Mouse (Mus musculus) limb, embryonic 12.5 days (tissue): ENCODE measurements around the gene Arr3. TPM values are rescaled to one million over a fixed set of nuclear protein-coding genes. Genes with fewer than 3 reads are reported as not detected.
A peak's percentile ranks its signal among the peaks of the same experiment; 100 is the strongest.

ENCODE experiments used
- ATAC-seq: fragments of 200-750 bp; cut with Nextera tagmentation; 2 replicates; pipeline ENCODE4 v1.8.0; 2017; ENCODE audit warnings: low read depth, moderate TSS enrichment; ENCODE audit not compliant: insufficient number of reproducible peaks, insufficient read depth, low FRiP score, low TSS enrichment
- H3K27ac ChIP-seq: fragments of 300-500 bp; sonication (generic); 2 replicates; pipeline ENCODE4 v1.5.1; 2016; ENCODE audit warnings: mild to moderate bottlenecking, moderate library complexity
- H3K27me3 ChIP-seq: fragments of 300-500 bp; sonication (generic); 2 replicates; pipeline ENCODE4 v1.6.1; 2016; ENCODE audit warnings: mild to moderate bottlenecking, moderate library complexity
- H3K36me3 ChIP-seq: fragments of 300-500 bp; sonication (generic); 2 replicates; pipeline ENCODE4 v1.6.1; 2016; ENCODE audit warnings: mild to moderate bottlenecking, moderate library complexity
- H3K4me1 ChIP-seq: fragments of 300-500 bp; sonication (generic); replicated peaks from 2 replicates; pipeline ENCODE4 v1.6.1; 2016
- H3K4me2 ChIP-seq: fragments of 300-500 bp; sonication (generic); 2 replicates; pipeline ENCODE4 v1.6.1; 2016; ENCODE audit warnings: mild to moderate bottlenecking, moderate library complexity
- H3K4me3 ChIP-seq: fragments of 300-500 bp; sonication (generic); replicated peaks from 2 replicates; pipeline ENCODE4 v1.5.1; 2016; ENCODE audit warnings: mild to moderate bottlenecking
- H3K9ac ChIP-seq: fragments of 300-500 bp; sonication (generic); replicated peaks from 2 replicates; pipeline ENCODE4 v1.6.1; 2016; ENCODE audit warnings: mild to moderate bottlenecking, moderate library complexity
- H3K9me3 ChIP-seq: fragments of 300-500 bp; sonication (generic); 2 replicates; pipeline ENCODE4 v1.6.1; 2016; ENCODE audit warnings: mild to moderate bottlenecking, moderate library complexity
- WGBS: fragments of 180-500 bp; shearing (Covaris S2); methylation state at CpG from one replicate; pipeline ENCODE4 v1.1.7; 2016; 5-methylcytosine and 5-hydroxymethylcytosine counted together
- polyA plus RNA-seq: library from polyadenylated mRNA; unstranded; fragments of >200 nt; fragmentation: Nextera tagmentation; extraction: Ambion mirVana; gene quantifications from 2 replicates; pipeline ENCODE4 v1.2.1, GENCODE M21; 2016

Arr3 gene
- not detected in 2 replicates for polyA plus RNA-seq

GRCm38 (mm10) chrX:100605314-100605713 is at the start of gene Arr3:
Gene Arr3 (plus strand): TSS chrX:100605497.
- H3K27me3 ChIP-seq = peaks cover 22% of the 10 kb centered on the region
- no peak for ATAC-seq

DNA sequence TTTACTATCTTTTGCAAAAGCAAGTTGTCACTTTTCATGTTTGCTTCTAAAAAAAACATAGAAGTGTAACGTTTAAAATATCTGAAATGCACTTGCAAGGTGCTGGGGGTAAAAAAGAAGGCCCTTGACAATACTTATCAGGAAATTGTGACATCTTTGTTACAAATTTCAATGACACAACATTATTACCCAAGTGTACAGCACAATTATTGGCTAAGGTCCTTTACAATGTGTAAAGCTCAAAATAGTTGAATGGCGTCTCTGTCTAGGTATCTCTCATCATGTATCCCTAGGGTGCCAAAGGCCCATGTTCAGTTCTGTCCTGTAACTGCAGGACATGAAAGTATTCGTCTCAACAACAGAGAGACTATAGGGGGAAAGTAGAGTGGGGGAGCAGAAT is 49.3 kb upstream of the Arr3 start:
- WGBS = 77% methylated on average over 3 of the region's 3 CpGs
- Histone ChIP-seq H3K27ac (no peak overlapping the region), H3K4me1 (no peaks in the 10 kb centered on the region), H3K9me3 (no peaks in the 10 kb centered on the region), H3K4me2 (no peak overlapping the region), H3K4me3 (no peak overlapping the region), H3K36me3 (no peaks in the 10 kb centered on the region), H3K27me3 (peaks cover 9% of the 10 kb centered on the region), H3K9ac (no peak overlapping the region)
- ATAC-seq = no peak

More at GRCm38 (mm10) chrX:100605314-100605713, at the start of gene Arr3:
- 96% methylated on average over 1 of the region's 1 CpGs for WGBS
- no peaks in the 10 kb centered on the region for H3K4me1 ChIP-seq
- H3K4me3 ChIP-seq = no peak within 1 kb of the TSS
- H3K4me2 ChIP-seq = no peak within 1 kb of the TSS
- H3K9me3 ChIP-seq = no peaks in the 10 kb centered on the region
- H3K36me3 ChIP-seq = no peaks in the 10 kb centered on the region
- H3K9ac ChIP-seq = no peak within 1 kb of the TSS
- H3K27ac ChIP-seq = no peak within 1 kb of the TSS

- Histone ChIP-seq H3K4me3 (no peak overlapping the region), H3K4me2 (no peak overlapping the region), H3K4me1 (no peaks in the 10 kb centered on the region), H3K9me3 (no peaks in the 10 kb centered on the region), H3K27me3 (peaks cover 7% of the 10 kb centered on the region; the same call in 1 of the 2 replicates), H3K27ac (no peak overlapping the region), H3K9ac (no peak overlapping the region), H3K36me3 (no peaks in the 10 kb centered on the region)
- ATAC-seq = no peak
- WGBS = 92% methylated on average over 3 of the region's 3 CpGs
These were observed 39.6 kb upstream of the Arr3 start for GRCm38 (mm10) chrX:100565696-100566095.

DNA sequence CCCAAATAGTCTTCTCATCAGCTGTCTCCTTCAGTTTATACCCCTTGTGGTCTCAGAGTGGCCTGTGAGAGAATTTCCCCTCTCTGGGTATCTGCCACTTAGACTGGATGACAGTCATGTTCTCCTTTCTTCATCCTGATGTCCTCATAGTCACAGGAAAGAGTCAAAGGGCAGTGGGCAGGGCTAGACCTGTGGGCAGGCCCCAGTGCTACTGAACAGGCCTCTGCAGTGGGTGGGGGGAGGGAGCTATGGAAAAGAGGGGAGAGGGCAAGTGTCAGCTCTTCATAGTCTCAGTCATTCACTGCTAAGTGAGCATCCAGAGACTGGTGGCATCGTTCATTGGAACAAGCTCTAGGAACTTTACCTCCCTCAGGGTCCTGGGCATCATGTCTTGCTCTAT is 33.3 kb upstream of the Arr3 start, which contains the start of gene Awat1:
Gene Awat1, plus strand, starts transcription at position 301 of the 400 bp plus-strand sequence.
- Histone ChIP-seq H3K36me3 (no peaks in the 10 kb centered on the region), H3K27ac (no peak within 1 kb of the TSS), H3K4me1 (no peaks in the 10 kb centered on the region), H3K4me2 (no peak within 1 kb of the TSS), H3K9me3 (no peaks in the 10 kb centered on the region), H3K4me3 (no peak within 1 kb of the TSS), H3K9ac (no peak within 1 kb of the TSS), H3K27me3 (peaks cover 13% of the 10 kb centered on the region)
- 88% methylated on average over 1 of the region's 1 CpGs for WGBS
- ATAC-seq = no peak

DNA sequence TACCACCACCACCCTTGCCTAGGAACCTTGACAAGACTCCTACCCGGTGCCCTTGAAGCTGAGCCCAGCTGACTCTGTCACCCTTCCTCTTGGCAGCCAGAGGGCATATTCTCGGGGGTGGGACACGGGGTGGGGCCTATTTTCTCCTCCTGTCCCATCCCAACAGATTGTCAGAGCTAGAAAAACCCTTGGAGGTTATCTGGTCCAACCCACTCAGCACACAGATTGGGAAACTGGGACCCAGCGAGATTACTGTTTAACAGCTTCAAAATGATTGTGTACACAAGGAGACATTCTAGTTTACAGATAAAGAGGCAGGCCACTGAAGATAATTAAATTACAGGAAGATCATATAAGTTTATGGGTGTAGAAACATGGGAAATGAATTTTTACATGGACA is 10.5 kb upstream of the Arr3 start, which contains the start of gene P2ry4:
Gene P2ry4, minus strand, starts transcription at position 79 of the 400 bp plus-strand sequence.
- Histone ChIP-seq H3K27me3 (peaks cover 45% of the 10 kb centered on the region), H3K4me2 (no peak within 1 kb of the TSS), H3K9me3 (no peaks in the 10 kb centered on the region), H3K27ac (no peak within 1 kb of the TSS), H3K36me3 (no peaks in the 10 kb centered on the region), H3K4me1 (no peaks in the 10 kb centered on the region), H3K4me3 (no peak within 1 kb of the TSS), H3K9ac (no peak within 1 kb of the TSS)
- WGBS = 74% methylated on average over 4 of the region's 4 CpGs
- no peak for ATAC-seq

DNA sequence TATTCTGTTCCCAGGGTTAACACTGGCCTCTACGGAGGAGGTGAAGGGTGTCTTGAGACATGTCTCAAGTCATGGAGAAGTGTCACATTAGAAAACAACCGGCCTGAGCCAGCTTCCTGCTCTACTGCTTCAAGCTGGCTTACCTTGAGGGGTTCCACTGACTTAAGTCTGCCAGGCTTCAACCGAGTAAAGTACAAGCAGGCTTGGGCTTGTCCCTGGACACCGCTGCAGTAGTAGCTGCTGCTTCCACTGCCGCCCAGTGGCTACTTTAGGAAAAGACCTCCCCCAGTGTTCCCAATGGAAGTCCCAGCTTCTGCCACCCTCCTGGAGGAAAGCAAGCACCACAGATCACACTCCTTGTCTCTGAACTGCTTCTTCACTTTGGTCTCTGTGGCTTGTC is 7.9 kb upstream of the Arr3 start:
- H3K9me3 ChIP-seq = no peaks in the 10 kb centered on the region
- 25% methylated on average over 5 of the region's 5 CpGs for WGBS
- no peak overlapping the region for H3K4me2 ChIP-seq
- no peaks in the 10 kb centered on the region for H3K4me1 ChIP-seq
- H3K27me3 ChIP-seq = peaks cover 46% of the 10 kb centered on the region
- H3K36me3 ChIP-seq = no peaks in the 10 kb centered on the region
- no peak overlapping the region for H3K27ac ChIP-seq
- ATAC-seq = no peak
- no peak overlapping the region for H3K4me3 ChIP-seq
- no peak overlapping the region for H3K9ac ChIP-seq

GRCm38 (mm10) chrX:100599755-100600154 is 5.5 kb upstream of the Arr3 start:
- H3K9ac ChIP-seq = no peak overlapping the region
- WGBS = 77% methylated on average over 4 of the region's 4 CpGs
- H3K4me2 ChIP-seq = no peak overlapping the region
- H3K27me3 ChIP-seq = peaks cover 34% of the 10 kb centered on the region
- H3K27ac ChIP-seq = no peak overlapping the region
- no peak for ATAC-seq
- H3K36me3 ChIP-seq = no peaks in the 10 kb centered on the region
- H3K4me1 ChIP-seq = no peaks in the 10 kb centered on the region
- H3K4me3 ChIP-seq = no peak overlapping the region
- H3K9me3 ChIP-seq = no peaks in the 10 kb centered on the region

DNA sequence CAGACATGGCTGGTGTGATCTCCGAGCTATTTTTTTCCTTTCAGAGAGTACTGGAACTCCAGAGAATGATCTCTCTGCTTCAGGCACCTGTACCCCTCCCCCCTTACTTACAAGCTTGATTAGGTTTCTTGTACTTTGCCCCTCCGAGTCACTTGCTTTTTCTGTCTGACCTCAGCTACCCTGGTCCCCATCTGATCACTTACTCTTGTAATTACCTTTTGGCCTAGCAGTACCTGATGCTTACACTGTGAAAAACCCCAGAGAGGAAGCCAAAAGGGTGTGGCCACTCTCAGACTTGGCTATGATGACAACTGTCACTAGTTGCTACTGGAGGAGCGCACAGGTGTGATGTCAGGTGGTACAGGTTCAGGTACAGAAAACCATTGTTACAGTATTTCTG is 13.2 kb downstream of the Arr3 start:
- Histone ChIP-seq H3K9ac (no peak overlapping the region), H3K27ac (no peak overlapping the region), H3K4me2 (no peak overlapping the region), H3K27me3 (peaks cover 21% of the 10 kb centered on the region), H3K4me3 (no peak overlapping the region), H3K4me1 (no peaks in the 10 kb centered on the region), H3K36me3 (peaks cover 11% of the 10 kb centered on the region), H3K9me3 (no peaks in the 10 kb centered on the region)
- WGBS = 65% methylated on average over 3 of the region's 3 CpGs
- ATAC-seq = no peak

GRCm38 (mm10) chrX:100621366-100621765 is 16.1 kb downstream of the Arr3 start:
- no peaks in the 10 kb centered on the region for H3K9me3 ChIP-seq
- H3K4me3 ChIP-seq = no peak overlapping the region
- H3K9ac ChIP-seq = no peak overlapping the region
- H3K27ac ChIP-seq = no peak overlapping the region
- 68% methylated on average over 2 of the region's 2 CpGs for WGBS
- peaks cover 29% of the 10 kb centered on the region for H3K27me3 ChIP-seq
- H3K4me2 ChIP-seq = no peak overlapping the region
- no peaks in the 10 kb centered on the region; the same call in 1 of the 2 replicates for H3K4me1 ChIP-seq
- no peak for ATAC-seq
- peaks cover 11% of the 10 kb centered on the region for H3K36me3 ChIP-seq

DNA sequence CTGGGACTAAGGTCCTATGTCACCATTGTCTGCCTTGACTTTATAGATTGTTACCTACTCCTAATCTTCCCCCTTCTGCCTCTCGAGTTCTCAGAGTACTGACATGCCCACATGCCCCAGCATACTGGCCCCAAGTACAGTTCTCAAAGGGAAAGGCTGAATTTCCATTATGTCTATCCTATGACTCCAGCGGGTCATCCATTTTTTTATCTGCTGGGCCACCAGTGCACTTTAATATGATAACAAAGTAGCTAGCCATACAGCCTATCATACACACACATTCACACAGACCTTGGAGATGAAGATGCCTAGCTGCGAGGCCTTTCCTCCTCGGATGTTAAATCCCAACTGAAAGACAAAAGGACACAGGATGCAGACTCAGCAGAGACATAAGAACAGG is 18.9 kb downstream of the Arr3 start:
- no peak for ATAC-seq
- Histone ChIP-seq H3K4me2 (no peak overlapping the region), H3K27me3 (peaks cover 11% of the 10 kb centered on the region), H3K4me1 (no peaks in the 10 kb centered on the region; the same call in 1 of the 2 replicates), H3K27ac (no peak overlapping the region), H3K9me3 (no peaks in the 10 kb centered on the region), H3K4me3 (no peak overlapping the region), H3K36me3 (peaks cover 11% of the 10 kb centered on the region), H3K9ac (no peak overlapping the region)
- 89% methylated on average over 4 of the region's 4 CpGs for WGBS

DNA sequence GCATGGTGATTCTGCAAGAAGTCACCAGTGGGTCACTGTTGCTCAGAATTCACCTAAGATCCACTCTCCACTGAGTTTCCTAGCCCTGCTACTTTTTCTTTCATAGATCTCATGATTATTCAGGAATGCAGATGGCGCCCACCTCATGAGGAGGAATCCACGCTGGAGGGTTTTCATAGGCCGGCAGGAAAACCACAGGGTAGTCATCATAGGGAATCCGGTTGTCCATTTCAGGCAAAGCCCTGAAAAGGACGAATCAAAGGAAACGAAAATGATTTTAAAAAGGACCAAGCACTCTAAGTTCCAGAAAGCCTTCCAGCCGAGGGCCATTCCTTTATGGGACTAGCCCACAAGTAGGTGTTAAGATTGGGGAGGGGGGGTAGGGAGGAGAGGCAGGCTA is 19.8 kb downstream of the Arr3 start:
- Histone ChIP-seq H3K27ac (no peak overlapping the region), H3K36me3 (peaks cover 11% of the 10 kb centered on the region), H3K9ac (peak overlapping the region; percentile 57; the same call in 1 of the 2 replicates), H3K4me3 (peak overlapping the region; percentile 59), H3K4me2 (peak overlapping the region; percentile 67), H3K9me3 (no peaks in the 10 kb centered on the region), H3K27me3 (peaks cover 11% of the 10 kb centered on the region), H3K4me1 (no peaks in the 10 kb centered on the region; the same call in 1 of the 2 replicates)
- no peak for ATAC-seq
- WGBS = 44% methylated on average over 7 of the region's 7 CpGs

DNA sequence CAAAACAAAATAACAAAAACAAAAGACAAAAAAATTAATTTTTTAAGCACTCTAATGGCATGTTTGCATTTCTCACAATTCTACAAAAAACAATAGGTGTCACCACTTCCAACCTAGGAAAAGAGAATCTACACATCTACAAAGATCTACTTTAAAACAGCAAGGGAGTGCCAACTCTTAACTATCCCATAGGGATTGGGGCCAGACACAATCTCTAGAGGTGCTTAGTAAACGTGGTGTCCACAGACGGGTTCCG is 20.2 kb downstream of the Arr3 start, which contains the start of gene Kif4:
Gene Kif4, plus strand, starts transcription at position 192 of the 256 bp plus-strand sequence.
- H3K4me2 ChIP-seq = peak within 1 kb of the TSS; percentile 67
- H3K27ac ChIP-seq = peak within 1 kb of the TSS; percentile 83
- 20% methylated on average over 3 of the region's 3 CpGs for WGBS
- no peaks in the 10 kb centered on the region; the same call in 1 of the 2 replicates for H3K4me1 ChIP-seq
- H3K36me3 ChIP-seq = peaks cover 11% of the 10 kb centered on the region
- ATAC-seq = no peak
- H3K9ac ChIP-seq = peak within 1 kb of the TSS; percentile 65
- no peaks in the 10 kb centered on the region for H3K9me3 ChIP-seq
- peak within 1 kb of the TSS; percentile 59 for H3K4me3 ChIP-seq
- peaks cover 11% of the 10 kb centered on the region for H3K27me3 ChIP-seq
